Mouse (Mus musculus): ENCODE measurements around the gene Mab21l3.

Gene Mab21l3

GRCm38 (mm10) chr3:101848816-101849215 lies at the start of gene Mab21l3:
Gene Mab21l3, minus strand, starts transcription at chr3:101848959.
- DNase-seq, result peak in 1 of 2 experiments; percentile 27

GRCm38 (mm10) chr3:101897377-101897974 lies 48.7 kb upstream of the Mab21l3 start:
- no peak for DNase-seq

GRCm38 (mm10) chr3:101896893-101897292 lies 48.1 kb upstream of the Mab21l3 start:
- DNase-seq, result peak; percentile 82 to 85

- no peak for DNase-seq
Observed at GRCm38 (mm10) chr3:101895376-101895910, 46.7 kb upstream of the Mab21l3 start.

GRCm38 (mm10) chr3:101885591-101885990 lies 36.8 kb upstream of the Mab21l3 start:
- peak; percentile 57 to 66 for DNase-seq

GRCm38 (mm10) chr3:101885041-101885440 lies 36.3 kb upstream of the Mab21l3 start:
- DNase-seq, result no peak

- DNase-seq, result no peak
Observed at GRCm38 (mm10) chr3:101883902-101884301, 35.1 kb upstream of the Mab21l3 start.

- no peak for DNase-seq
Observed at GRCm38 (mm10) chr3:101881721-101882120, 33.0 kb upstream of the Mab21l3 start.

GRCm38 (mm10) chr3:101880818-101881217 lies 32.1 kb upstream of the Mab21l3 start:
- peak; percentile 42 to 60 for DNase-seq

- DNase-seq, result no peak
Observed at GRCm38 (mm10) chr3:101878136-101878535, 29.4 kb upstream of the Mab21l3 start.

GRCm38 (mm10) chr3:101876459-101877285 lies 27.9 kb upstream of the Mab21l3 start:
- peak; percentile 33 to 59 for DNase-seq

GRCm38 (mm10) chr3:101875258-101875920 lies 26.6 kb upstream of the Mab21l3 start:
- no peak for DNase-seq

- DNase-seq, result no peak
Observed at GRCm38 (mm10) chr3:101873061-101873675, 24.4 kb upstream of the Mab21l3 start.

GRCm38 (mm10) chr3:101871951-101872350 lies 23.2 kb upstream of the Mab21l3 start:
- DNase-seq, result no peak

GRCm38 (mm10) chr3:101867001-101867421 lies 18.3 kb upstream of the Mab21l3 start:
- DNase-seq, result no peak

- DNase-seq, result no peak
Observed at GRCm38 (mm10) chr3:101861856-101862255, 13.1 kb upstream of the Mab21l3 start.

- no peak for DNase-seq
Observed at GRCm38 (mm10) chr3:101860151-101860550, 11.4 kb upstream of the Mab21l3 start.

- DNase-seq, result no peak
Observed at GRCm38 (mm10) chr3:101859740-101860139, 11.0 kb upstream of the Mab21l3 start.

GRCm38 (mm10) chr3:101854075-101854474 lies 5.3 kb upstream of the Mab21l3 start:
- no peak for DNase-seq

GRCm38 (mm10) chr3:101851363-101851762 lies 2.6 kb upstream of the Mab21l3 start:
- no peak for DNase-seq

- DNase-seq, result no peak
Observed at GRCm38 (mm10) chr3:101846096-101846495, 2.7 kb downstream of the Mab21l3 start.

GRCm38 (mm10) chr3:101842372-101843094 lies 6.2 kb downstream of the Mab21l3 start:
- DNase-seq, result no peak
